Mouse (Mus musculus) hindbrain, embryonic 10.5 days (tissue): Measurements from ENCODE around the gene Gm11492. TPM values are rescaled to one million over a fixed set of nuclear protein-coding genes. Genes with fewer than 3 reads are reported as not detected.

Experiments
- DNase-seq: peaks from one replicate; pipeline ENCODE4 v3.0.0-alpha.2; 2017; ENCODE audit warnings: low spot score
- H3K27ac ChIP-seq: fragments of 300-500 bp; sonication (generic); 2 replicates; pipeline ENCODE4 v1.5.1; 2016; ENCODE audit warnings: mild to moderate bottlenecking, moderate library complexity
- H3K27me3 ChIP-seq: fragments of 300-500 bp; sonication (generic); 2 replicates; pipeline ENCODE4 v1.6.1; 2016; ENCODE audit warnings: mild to moderate bottlenecking; ENCODE audit not compliant: poor library complexity, insufficient read depth, severe bottlenecking
- H3K36me3 ChIP-seq: fragments of 300-500 bp; sonication (generic); 2 replicates; pipeline ENCODE4 v1.6.1; 2016; ENCODE audit warnings: mild to moderate bottlenecking, moderate library complexity
- H3K4me1 ChIP-seq: fragments of 300-500 bp; sonication (generic); replicated peaks from 2 replicates; pipeline ENCODE4 v1.6.1; 2016; ENCODE audit warnings: mild to moderate bottlenecking
- H3K4me3 ChIP-seq: fragments of 300-500 bp; sonication (generic); 2 replicates; pipeline ENCODE4 v1.5.1; 2016; ENCODE audit warnings: mild to moderate bottlenecking, moderate library complexity
- H3K9me3 ChIP-seq: fragments of 300-500 bp; sonication (generic); 2 replicates; pipeline ENCODE4 v1.6.1; 2016; ENCODE audit warnings: mild to moderate bottlenecking, moderate library complexity
- whole genome bisulfite sequencing: fragments of 180-500 bp; shearing (Covaris S2); methylation state at CpG from one replicate; pipeline ENCODE4 v1.1.7; 2016; 5-methylcytosine and 5-hydroxymethylcytosine counted together
- polyA plus RNA-seq: library from polyadenylated mRNA; unstranded; fragments of >200 nt; fragmentation: Nextera tagmentation; extraction: Ambion mirVana; gene quantifications from 2 replicates; pipeline ENCODE4 v1.2.1, GENCODE M21; 2016

The Gm11492 gene
- polyA plus RNA-seq, 1 experiment from 2014 or later, result not detected

- Histone ChIP-seq H3K4me3 (no peak overlapping the region), H3K27me3 (no peaks in the 10 kb centered on the region), H3K4me1 (no peaks in the 10 kb centered on the region), H3K36me3 (peaks cover 92% of the 10 kb centered on the region), H3K9me3 (peaks cover 10% of the 10 kb centered on the region), H3K27ac (no peak overlapping the region)
- 93% methylated on average over 32 of the region's 32 CpGs for WGBS
- DNase-seq, result no peak
Observed at GRCm38 (mm10) chr11:87617606-87618005, 51.2 kb downstream of the Gm11492 start.

Other genes starting within 250 kb of the Gm11492 start
- gene Ppm1e, start 207.6 kb upstream of the Gm11492 start, polyA plus RNA-seq, result 5.4 and 9.2 TPM in 2 replicates
- gene Rad51c, start 161.7 kb upstream of the Gm11492 start, polyA plus RNA-seq, result 12.3 and 13.6 TPM in 2 replicates
- gene Tex14, start 161.6 kb upstream of the Gm11492 start, polyA plus RNA-seq, result not detected in 2 replicates
- gene Sept4, start 2.2 kb downstream of the Gm11492 start, polyA plus RNA-seq, result 7.4 and 11.2 TPM in 2 replicates
- gene Mtmr4, start 25.5 kb downstream of the Gm11492 start, polyA plus RNA-seq, result 68.8 and 70.5 TPM in 2 replicates
- gene Hsf5, start 50.5 kb downstream of the Gm11492 start, polyA plus RNA-seq, result 0.39 and 0.46 TPM in 2 replicates
- gene Rnf43, start 96.1 kb downstream of the Gm11492 start, polyA plus RNA-seq, result 0.90 and 1.2 TPM in 2 replicates
- gene Supt4a, start 170.9 kb downstream of the Gm11492 start, polyA plus RNA-seq, result 178 and 184 TPM in 2 replicates
- 7.8 and 10.5 TPM in 2 replicates for gene Tspoap1, start 193.9 kb downstream of the Gm11492 start, polyA plus RNA-seq
- gene Mpo, start 226.9 kb downstream of the Gm11492 start, polyA plus RNA-seq, result 2.8 and 5.0 TPM in 2 replicates